Mouse (Mus musculus) embryo, embryonic 10 days (tissue): ENCODE results near the gene Sema4c.
A peak's percentile ranks its signal among the peaks of the same experiment; 100 is the strongest.

Experiments
- DNase-seq: peaks from one replicate; pipeline ENCODE4 v3.0.0-alpha.2; 2015; ENCODE audit warnings: low spot score

Sema4c gene

GRCm38 (mm10) chr1:36535477-36536396, 22.4 kb downstream of the Sema4c start:
- no peak for DNase-seq

- DNase-seq = no peak
Measured at GRCm38 (mm10) chr1:36534595-36535058, 23.5 kb downstream of the Sema4c start.

- DNase-seq = no peak
Measured at GRCm38 (mm10) chr1:36533546-36533945, 24.6 kb downstream of the Sema4c start.

GRCm38 (mm10) chr1:36531461-36531860, 26.7 kb downstream of the Sema4c start:
- no peak for DNase-seq

- no peak for DNase-seq
Measured at GRCm38 (mm10) chr1:36530962-36531361, 27.2 kb downstream of the Sema4c start.

- no peak for DNase-seq
Measured at GRCm38 (mm10) chr1:36530485-36530884, 27.7 kb downstream of the Sema4c start.

- no peak for DNase-seq
Measured at GRCm38 (mm10) chr1:36529875-36530274, 28.3 kb downstream of the Sema4c start.

- no peak for DNase-seq
Measured at GRCm38 (mm10) chr1:36529274-36529673, 28.9 kb downstream of the Sema4c start.

- no peak for DNase-seq
Measured at GRCm38 (mm10) chr1:36528351-36528750, 29.8 kb downstream of the Sema4c start.

GRCm38 (mm10) chr1:36526903-36527302, 31.2 kb downstream of the Sema4c start:
- no peak for DNase-seq

- no peak for DNase-seq
Measured at GRCm38 (mm10) chr1:36525774-36526173, 32.4 kb downstream of the Sema4c start.

GRCm38 (mm10) chr1:36524058-36524457, 34.1 kb downstream of the Sema4c start:
- no peak for DNase-seq

- DNase-seq = no peak
Measured at GRCm38 (mm10) chr1:36523332-36524013, 34.7 kb downstream of the Sema4c start.

- no peak for DNase-seq
Measured at GRCm38 (mm10) chr1:36522210-36522609, 35.9 kb downstream of the Sema4c start.

- DNase-seq = no peak
Measured at GRCm38 (mm10) chr1:36519626-36520025, 38.5 kb downstream of the Sema4c start.

- DNase-seq = no peak
Measured at GRCm38 (mm10) chr1:36518259-36518658, 39.9 kb downstream of the Sema4c start.

- peak; percentile 72 for DNase-seq
Measured at GRCm38 (mm10) chr1:36513718-36514117, 44.4 kb downstream of the Sema4c start.

GRCm38 (mm10) chr1:36513310-36513709, 44.8 kb downstream of the Sema4c start:
- DNase-seq = no peak

GRCm38 (mm10) chr1:36512966-36513280, 45.2 kb downstream of the Sema4c start:
- DNase-seq = no peak

GRCm38 (mm10) chr1:36512089-36512965, 45.8 kb downstream of the Sema4c start:
- peak; percentile 57 for DNase-seq

- peak; percentile 96 for DNase-seq
Measured at GRCm38 (mm10) chr1:36511289-36512021, 46.7 kb downstream of the Sema4c start, which contains the start of gene Cnnm3. Cnnm3 (plus strand) TSS chr1:36511867.
